Mouse (Mus musculus): ENCODE data around the gene Dnah7a.
"Not testable (repeated sequence)": the region's sequence is repeated elsewhere in the genome, so short reads cannot be mapped to it uniquely, and the experiment has no call there.

- TF ChIP-seq CTCF (IDR thresholded peaks at IDR 0.05; ENCODE audit: low read depth); EP300 (optimal IDR thresholded peaks at IDR 0.05): not testable (repeated sequence)
Measured at GRCm38 (mm10) chr1:53713383-53713782, 6.8 kb upstream of the Dnah7a start.
